Mouse (Mus musculus): ENCODE measurements around the gene Cmc1.
"Not testable (repeated sequence)": the region's sequence is repeated elsewhere in the genome, so short reads cannot be mapped to it uniquely, and the experiment has no call there.

The Cmc1 gene

GRCm38 (mm10) chr9:118149407-118150402, at the start of gene Cmc1:
Gene Cmc1, minus strand, starts transcription at chr9:118150177.
- DNase-seq (ENCODE audit: low read depth) = peak; percentile 98

- DNase-seq (ENCODE audit: low read depth) = no peak
Measured at GRCm38 (mm10) chr9:118198557-118198956, 48.6 kb upstream of the Cmc1 start.

GRCm38 (mm10) chr9:118196661-118197390, 46.8 kb upstream of the Cmc1 start:
- DNase-seq (ENCODE audit: low read depth) = no peak

DNA sequence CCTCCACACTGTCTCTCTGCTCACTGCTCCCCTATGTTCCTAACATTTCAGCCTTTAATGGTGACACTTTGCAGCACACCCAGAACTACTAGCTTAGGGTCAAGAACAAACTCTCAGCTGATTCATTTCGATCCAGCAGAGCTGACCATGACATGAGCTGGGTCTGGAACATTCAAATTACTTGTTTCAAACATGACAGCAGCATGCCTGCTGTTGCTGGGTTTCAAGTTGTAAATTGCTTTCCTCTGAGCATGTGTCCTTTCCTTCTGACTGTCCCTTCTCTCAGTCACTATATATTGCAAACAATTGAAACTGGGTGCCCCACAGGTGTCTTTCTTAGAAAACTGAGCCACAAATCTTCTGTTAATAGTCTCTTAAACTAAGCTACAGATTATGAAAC, 43.3 kb upstream of the Cmc1 start:
- DNase-seq (ENCODE audit: low read depth) = no peak

- DNase-seq (ENCODE audit: low read depth) = no peak
Measured at GRCm38 (mm10) chr9:118191276-118191675, 41.3 kb upstream of the Cmc1 start.

DNA sequence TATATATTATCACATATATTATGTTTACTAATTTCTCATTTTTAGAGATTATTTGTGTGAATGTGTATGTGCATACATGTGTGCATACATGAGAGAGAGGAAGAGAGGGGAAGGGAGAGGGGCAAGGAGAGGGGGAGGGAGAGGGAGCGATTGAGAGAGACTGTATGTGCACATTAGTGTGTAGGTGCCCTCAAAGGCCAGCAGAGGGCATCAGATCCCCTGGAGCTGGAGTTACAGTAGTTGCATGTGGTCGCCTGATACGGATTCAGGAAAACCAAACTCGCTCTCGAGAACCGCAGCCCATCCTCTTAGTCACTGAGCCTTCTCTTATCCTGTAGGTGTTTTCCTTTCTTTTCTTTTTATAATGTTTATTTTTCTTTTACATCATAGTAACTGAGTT, 38.4 kb upstream of the Cmc1 start:
- peak; percentile 5 for DNase-seq (ENCODE audit: low read depth)

- no peak for DNase-seq (ENCODE audit: low read depth)
Measured at GRCm38 (mm10) chr9:118187420-118187819, 37.4 kb upstream of the Cmc1 start.

DNA sequence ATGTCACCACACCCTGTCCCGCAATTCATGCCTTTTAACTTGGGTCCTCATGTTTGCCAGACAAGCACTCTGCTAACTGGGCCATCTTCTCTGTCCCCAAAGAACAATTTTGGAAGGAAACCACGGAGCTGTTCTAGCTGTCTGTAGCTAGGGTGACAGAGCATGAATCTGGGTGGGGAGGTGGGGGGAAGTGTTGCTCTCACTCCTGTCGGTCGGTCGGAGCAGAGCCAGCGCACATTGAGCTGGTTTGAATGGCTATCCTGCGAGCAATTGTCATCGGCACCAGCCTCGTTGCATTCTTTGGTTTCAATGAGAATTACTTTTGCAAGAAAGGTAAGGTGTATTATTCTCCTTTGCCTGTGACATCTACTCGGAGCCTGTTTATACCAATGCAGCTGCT, 36.8 kb upstream of the Cmc1 start:
- no peak for DNase-seq (ENCODE audit: low read depth)

- DNase-seq (ENCODE audit: low read depth) = no peak
Measured at GRCm38 (mm10) chr9:118179136-118180025, 29.4 kb upstream of the Cmc1 start.

DNA sequence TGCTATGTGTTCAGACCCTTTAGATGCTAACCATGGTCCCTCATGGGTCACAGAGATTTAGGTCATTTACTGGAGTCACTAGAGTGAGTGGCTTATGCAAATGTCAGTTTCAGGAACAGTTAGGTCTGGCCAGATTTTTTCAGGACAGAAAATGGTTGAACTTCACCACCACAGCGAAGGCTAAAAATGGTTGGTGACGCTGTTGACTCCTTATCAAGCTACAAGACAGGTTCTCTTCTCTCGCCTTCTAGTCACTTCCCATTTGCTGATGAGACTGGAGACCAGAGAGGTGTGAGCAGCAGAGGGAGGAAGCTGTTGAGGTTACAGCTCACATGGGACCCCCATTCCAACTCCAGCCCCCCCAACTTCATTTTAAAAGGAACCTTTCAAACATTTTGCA, 26.7 kb upstream of the Cmc1 start:
- no peak for DNase-seq (ENCODE audit: low read depth)

GRCm38 (mm10) chr9:118175411-118175810, 25.4 kb upstream of the Cmc1 start:
- DNase-seq (ENCODE audit: low read depth) = no peak

DNA sequence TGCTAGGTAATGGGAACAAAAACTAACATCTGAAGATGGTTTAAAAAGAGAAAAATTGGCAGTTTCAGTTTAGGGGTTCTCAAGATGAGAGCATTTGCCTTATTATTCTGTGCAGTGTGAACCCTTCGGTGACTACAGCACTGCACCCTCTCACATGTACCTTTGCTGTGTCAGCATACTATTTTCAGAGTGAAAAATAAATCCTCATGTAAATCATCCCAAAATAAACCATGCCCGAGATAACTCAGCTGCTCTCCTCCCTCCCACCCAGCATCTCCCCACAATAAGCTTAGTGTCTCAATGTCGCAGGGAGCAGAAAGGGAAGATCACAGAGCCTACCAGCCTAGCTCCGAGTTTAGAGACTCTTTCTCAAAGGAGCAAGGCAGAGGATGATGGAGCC, 23.1 kb upstream of the Cmc1 start:
- DNase-seq (ENCODE audit: low read depth) = no peak

DNA sequence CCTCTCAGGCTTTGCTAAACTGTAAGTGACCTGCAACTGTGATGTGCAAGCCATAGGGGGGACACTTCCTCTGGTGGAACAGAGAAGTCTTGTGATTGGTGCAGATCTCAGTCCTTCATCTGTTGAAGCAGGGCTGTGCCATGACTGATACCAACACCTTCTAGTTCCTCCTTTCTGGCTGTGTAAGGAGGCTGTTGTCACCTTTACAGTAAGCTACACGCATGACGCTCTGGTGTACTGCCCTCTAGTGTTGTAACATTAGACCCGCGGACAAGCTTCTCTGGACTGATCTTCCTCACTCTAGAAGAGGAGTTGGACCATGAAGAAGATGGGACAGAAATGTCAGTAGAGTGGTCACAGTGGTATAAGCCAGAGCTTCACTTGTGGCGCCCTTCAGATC, 18.6 kb upstream of the Cmc1 start:
- no peak for DNase-seq (ENCODE audit: low read depth)

GRCm38 (mm10) chr9:118167606-118168005, 17.6 kb upstream of the Cmc1 start:
- no peak for DNase-seq (ENCODE audit: low read depth)

- no peak for DNase-seq (ENCODE audit: low read depth)
Measured at GRCm38 (mm10) chr9:118161536-118161935, 11.6 kb upstream of the Cmc1 start.

DNA sequence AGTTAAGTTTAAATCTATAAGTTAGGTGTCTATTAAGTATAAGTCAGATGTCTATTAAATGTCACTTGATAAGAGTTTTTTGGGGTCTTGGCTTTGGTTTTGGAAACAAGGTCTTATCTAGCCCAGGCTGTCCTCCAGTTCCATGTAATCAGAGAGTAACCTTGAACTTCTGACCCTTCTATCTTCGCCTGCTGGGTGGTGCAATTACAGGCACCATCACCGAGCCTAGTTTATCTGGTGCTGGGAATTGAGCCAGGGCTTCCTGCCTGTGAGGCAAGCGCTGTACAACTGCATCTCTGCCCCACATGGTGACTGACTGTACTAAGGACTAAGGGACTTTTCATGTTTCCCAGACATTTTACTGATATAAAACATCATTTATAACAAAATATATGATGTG, 10.0 kb upstream of the Cmc1 start:
- DNase-seq (ENCODE audit: low read depth) = no peak

DNA sequence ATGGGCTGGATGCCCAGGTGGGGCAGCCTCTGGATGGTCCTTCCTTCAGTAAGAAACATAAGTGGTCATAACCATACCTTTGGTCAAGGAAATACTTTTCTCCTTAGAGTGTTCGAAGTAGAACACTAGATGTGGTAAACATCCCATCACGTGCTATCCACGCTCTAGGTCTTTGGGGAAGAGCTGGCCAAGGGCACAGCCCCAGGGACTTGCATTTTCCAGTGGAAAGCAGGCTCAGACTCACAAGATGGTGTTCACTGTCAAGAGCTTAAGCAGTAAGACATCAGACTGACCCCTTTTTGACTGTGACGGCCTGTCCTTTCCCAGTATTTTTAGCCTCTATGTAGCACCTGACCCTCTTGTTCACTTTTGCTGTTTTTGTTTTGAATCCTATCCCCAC, 8.2 kb upstream of the Cmc1 start:
- no peak for DNase-seq (ENCODE audit: low read depth)

- DNase-seq (ENCODE audit: low read depth) = peak; percentile 35
Measured at GRCm38 (mm10) chr9:118157234-118157633, 7.3 kb upstream of the Cmc1 start.

DNA sequence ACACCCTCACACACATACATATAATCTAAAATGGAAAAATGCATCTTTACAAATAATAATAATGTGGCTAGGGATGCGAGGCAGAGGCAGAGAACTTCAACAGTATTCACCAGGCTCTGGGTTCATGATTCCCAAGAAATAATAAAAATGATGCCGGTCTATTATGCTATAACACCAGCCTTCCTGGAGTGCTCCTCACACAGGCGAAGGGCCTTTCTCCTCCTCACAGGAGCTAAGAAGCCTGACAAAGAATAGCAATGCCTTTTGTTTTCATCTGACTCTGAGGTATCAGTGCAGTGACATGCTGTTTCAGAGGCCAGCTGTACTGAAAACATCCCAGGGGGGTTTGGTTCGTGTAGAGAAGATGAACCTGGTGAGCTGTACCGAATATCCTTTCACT, 4.7 kb upstream of the Cmc1 start:
- no peak for DNase-seq (ENCODE audit: low read depth)

DNA sequence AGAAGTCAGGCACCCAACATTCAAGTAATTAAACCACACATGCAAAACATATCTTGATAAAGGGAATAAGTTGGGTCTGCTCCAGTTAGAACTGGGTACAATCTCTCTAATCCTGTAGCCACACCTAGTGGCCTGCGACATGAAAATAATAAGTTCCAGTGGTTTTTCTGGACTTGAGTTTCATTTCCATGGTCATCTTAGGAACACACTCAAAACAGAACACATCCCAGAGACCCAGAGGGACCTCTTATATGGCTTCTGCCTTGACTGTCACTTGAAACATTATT, 1.2 kb upstream of the Cmc1 start:
- no peak for DNase-seq (ENCODE audit: low read depth)

DNA sequence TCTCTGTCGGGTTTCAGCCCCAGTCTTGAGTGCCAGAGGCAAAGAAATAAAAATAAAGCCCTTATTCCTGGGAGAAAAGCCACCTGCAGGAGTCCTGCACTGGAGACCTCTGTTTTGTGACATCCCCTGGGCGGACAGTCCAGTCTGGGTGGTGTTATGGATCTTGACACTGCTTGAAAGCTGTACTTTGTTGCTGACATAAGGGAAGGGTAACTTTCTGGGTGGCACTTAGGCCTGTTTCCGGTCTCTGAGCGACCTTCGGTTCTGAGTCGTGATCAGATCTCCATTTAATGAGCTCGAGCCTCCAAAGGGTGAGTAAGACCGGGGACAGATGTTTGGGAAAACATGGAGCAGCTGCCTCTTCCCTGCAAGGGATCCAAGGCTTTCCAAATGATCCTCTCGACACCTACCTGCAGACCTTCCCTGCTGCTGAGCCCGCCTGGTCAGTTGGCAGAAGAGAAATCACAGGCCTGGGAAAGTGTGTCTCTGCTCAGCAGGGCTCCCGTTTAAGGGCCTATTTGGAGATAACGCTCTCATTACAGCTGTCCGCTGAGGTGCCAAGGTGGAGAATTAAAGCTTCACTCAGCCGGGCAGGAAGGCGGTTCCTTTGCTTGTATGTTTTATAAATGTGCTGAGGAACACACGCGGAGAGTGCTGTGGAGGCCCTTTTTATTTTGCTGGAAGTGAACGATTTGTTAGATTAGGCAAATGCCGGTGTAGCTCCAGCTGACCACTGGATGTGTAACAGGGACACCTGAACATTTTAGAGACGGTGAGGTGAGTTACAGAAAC, 648 bp upstream of the Cmc1 start:
- no peak for DNase-seq (ENCODE audit: low read depth)

GRCm38 (mm10) chr9:118140356-118140755, 9.6 kb downstream of the Cmc1 start:
- not testable (repeated sequence) for DNase-seq (ENCODE audit: low read depth)
